Mouse (Mus musculus) liver, embryonic 11.5 days (tissue): ENCODE results near the gene Zfp62. TPM values are rescaled to one million over a fixed set of nuclear protein-coding genes. Genes with fewer than 3 reads are reported as not detected.

Experiments used
- ATAC-seq: fragments of 200-750 bp; cut with Nextera tagmentation; replicated peaks from 2 replicates; pipeline ENCODE4 v1.8.0; 2017; ENCODE audit warnings: moderate number of reproducible peaks, mild to moderate bottlenecking, moderate TSS enrichment, moderate library complexity; ENCODE audit not compliant: low FRiP score
- DNase-seq: peaks from one replicate; pipeline ENCODE4 v3.0.0-alpha.2; 2017; ENCODE audit warnings: low spot score
- H3K27ac ChIP-seq: fragments of 300-500 bp; sonication (generic); 2 replicates; pipeline ENCODE4 v1.5.1; 2014; ENCODE audit warnings: mild to moderate bottlenecking, low read depth, low read length, control low read depth
- H3K27me3 ChIP-seq: fragments of 300-500 bp; sonication (generic); replicated peaks from 2 replicates; pipeline ENCODE4 v1.6.1; 2014; ENCODE audit warnings: low read length, mixed read lengths; ENCODE audit not compliant: control insufficient read depth, insufficient read depth
- H3K36me3 ChIP-seq: fragments of 300-500 bp; sonication (generic); 2 replicates; pipeline ENCODE4 v1.6.1; 2014; ENCODE audit warnings: mild to moderate bottlenecking, low read length, moderate library complexity, mixed read lengths; ENCODE audit not compliant: control insufficient read depth, insufficient read depth
- H3K4me1 ChIP-seq: fragments of 300-500 bp; sonication (generic); replicated peaks from 2 replicates; pipeline ENCODE4 v1.6.1; 2014; ENCODE audit warnings: low read length, mixed read lengths; ENCODE audit not compliant: control insufficient read depth, insufficient read depth
- H3K4me2 ChIP-seq: fragments of 300-500 bp; sonication (generic); 2 replicates; pipeline ENCODE4 v1.6.1; 2014; ENCODE audit warnings: mild to moderate bottlenecking, control low read depth, moderate library complexity
- H3K4me3 ChIP-seq: fragments of 300-500 bp; sonication (generic); 2 replicates; pipeline ENCODE4 v1.5.1; 2014; ENCODE audit warnings: low read depth, low read length, control low read depth
- H3K9ac ChIP-seq: fragments of 300-500 bp; sonication (generic); 2 replicates; pipeline ENCODE4 v1.6.1; 2014; ENCODE audit warnings: low read depth, low read length, control low read depth
- H3K9me3 ChIP-seq: fragments of 300-500 bp; sonication (generic); 2 replicates; pipeline ENCODE4 v1.6.1; 2016; ENCODE audit warnings: low read length, inconsistent platforms, mixed read lengths; ENCODE audit not compliant: control insufficient read depth
- WGBS: fragments of 180-500 bp; shearing (Covaris S2); extraction: QIAGEN DNeasy Blood & Tissue Kit; methylation state at CpG from one replicate; pipeline ENCODE4 v1.1.7; 2014; 5-methylcytosine and 5-hydroxymethylcytosine counted together
- polyA plus RNA-seq: library from polyadenylated mRNA; unstranded; fragments of >200 nt; fragmentation: Nextera tagmentation; extraction: Ambion mirVana; gene quantifications from 2 replicates; pipeline ENCODE4 v1.2.1, GENCODE M21; 2014

The Zfp62 gene
- polyA plus RNA-seq, 1 experiment from 2014 or later: 30.9 TPM

- Histone ChIP-seq H3K4me3 (no peak overlapping the region), H3K4me1 (no peaks in the 10 kb centered on the region), H3K9ac (no peak overlapping the region), H3K9me3 (no peaks in the 10 kb centered on the region), H3K27ac (no peak overlapping the region), H3K36me3 (no peaks in the 10 kb centered on the region), H3K27me3 (no peaks in the 10 kb centered on the region), H3K4me2 (no peak overlapping the region)
- WGBS: 25% methylated on average over 1 of the region's 1 CpGs
- ATAC-seq: no peak
- DNase-seq: no peak
Observed at GRCm38 (mm10) chr11:49224455-49224854, 21.4 kb downstream of the Zfp62 start.

- WGBS: 85% methylated on average over 3 of the region's 3 CpGs
- ATAC-seq: no peak
- Histone ChIP-seq H3K9ac (no peak overlapping the region), H3K36me3 (no peaks in the 10 kb centered on the region), H3K4me3 (no peak overlapping the region), H3K27me3 (no peaks in the 10 kb centered on the region), H3K4me2 (no peak overlapping the region), H3K9me3 (no peaks in the 10 kb centered on the region), H3K27ac (no peak overlapping the region), H3K4me1 (no peaks in the 10 kb centered on the region)
- no peak for DNase-seq
Observed at GRCm38 (mm10) chr11:49232781-49233180, 29.7 kb downstream of the Zfp62 start.

- ATAC-seq (no peak), DNase-seq (no peak)
- H3K27me3 ChIP-seq: no peaks in the 10 kb centered on the region
- H3K4me3 ChIP-seq: no peak overlapping the region
- no peak overlapping the region for H3K4me2 ChIP-seq
- no peaks in the 10 kb centered on the region for H3K9me3 ChIP-seq
- WGBS: 66% methylated on average over 3 of the region's 3 CpGs
- no peak overlapping the region for H3K27ac ChIP-seq
- H3K9ac ChIP-seq: no peak overlapping the region
- no peaks in the 10 kb centered on the region for H3K4me1 ChIP-seq
- no peaks in the 10 kb centered on the region for H3K36me3 ChIP-seq
Observed at GRCm38 (mm10) chr11:49235459-49236207, 32.5 kb downstream of the Zfp62 start.

DNA sequence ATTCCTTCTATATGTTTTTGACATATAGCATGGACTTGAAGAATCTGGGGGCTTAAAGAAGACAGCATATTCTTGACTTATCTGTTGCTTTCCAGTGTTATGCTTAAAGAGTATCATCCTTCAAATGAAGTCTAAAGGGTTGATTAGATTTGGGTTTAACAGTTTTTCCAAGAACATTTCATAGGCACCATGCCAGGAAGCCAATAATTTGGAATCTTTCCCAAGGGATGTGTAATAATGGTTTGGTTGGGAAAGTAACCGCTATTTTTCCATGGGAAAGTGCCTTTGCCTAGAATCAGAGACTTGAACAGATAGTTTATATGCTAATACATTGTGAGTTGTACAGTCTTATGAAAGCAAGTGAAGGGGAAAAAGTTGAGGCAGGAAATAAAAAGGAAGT is 33.8 kb downstream of the Zfp62 start:
- Histone ChIP-seq H3K36me3 (no peaks in the 10 kb centered on the region), H3K27ac (no peak overlapping the region), H3K9ac (no peak overlapping the region), H3K9me3 (no peaks in the 10 kb centered on the region), H3K4me3 (no peak overlapping the region), H3K4me2 (no peak overlapping the region), H3K4me1 (no peaks in the 10 kb centered on the region), H3K27me3 (no peaks in the 10 kb centered on the region)
- DNase-seq (no peak), ATAC-seq (no peak)
- 77% methylated on average over 1 of the region's 1 CpGs for WGBS

- Histone ChIP-seq H3K4me3 (no peak overlapping the region), H3K9ac (no peak overlapping the region), H3K4me2 (no peak overlapping the region), H3K27me3 (no peaks in the 10 kb centered on the region), H3K9me3 (no peaks in the 10 kb centered on the region), H3K27ac (no peak overlapping the region), H3K4me1 (peaks cover under 1% of the 10 kb centered on the region), H3K36me3 (no peaks in the 10 kb centered on the region)
- 56% methylated on average over 2 of the region's 2 CpGs for WGBS
- ATAC-seq (no peak), DNase-seq (no peak)
Observed at GRCm38 (mm10) chr11:49237532-49237931, 34.4 kb downstream of the Zfp62 start.

DNA sequence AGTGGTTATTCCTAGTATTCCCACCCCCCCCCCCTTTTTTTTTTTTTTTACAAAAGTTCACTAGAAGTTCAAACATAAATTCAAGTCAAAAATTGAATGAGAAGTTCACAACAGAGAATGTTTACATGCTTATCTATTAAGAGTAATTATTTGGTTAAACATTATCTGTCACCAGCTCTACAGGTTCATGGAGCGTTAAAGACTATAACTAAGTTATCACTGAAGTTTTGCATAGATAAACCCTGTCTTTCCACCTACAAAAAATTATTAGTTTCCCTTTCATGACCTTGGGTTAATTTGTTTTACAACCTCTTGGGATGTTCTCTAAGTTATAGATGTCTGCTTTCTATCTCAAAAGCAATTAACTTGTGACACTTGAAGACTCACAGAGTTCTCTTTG is 37.2 kb downstream of the Zfp62 start:
- no peaks in the 10 kb centered on the region for H3K36me3 ChIP-seq
- ATAC-seq (no peak), DNase-seq (no peak)
- no peak overlapping the region for H3K27ac ChIP-seq
- H3K9ac ChIP-seq: no peak overlapping the region
- H3K4me3 ChIP-seq: no peak overlapping the region
- H3K27me3 ChIP-seq: no peaks in the 10 kb centered on the region
- 52% methylated on average over 1 of the region's 1 CpGs for WGBS
- H3K4me2 ChIP-seq: no peak overlapping the region
- H3K9me3 ChIP-seq: no peaks in the 10 kb centered on the region
- H3K4me1 ChIP-seq: peaks cover 15% of the 10 kb centered on the region

- 70% methylated on average over 4 of the region's 4 CpGs for WGBS
- no peaks in the 10 kb centered on the region for H3K27me3 ChIP-seq
- ATAC-seq: no peak
- no peak overlapping the region for H3K4me3 ChIP-seq
- no peak overlapping the region for H3K4me2 ChIP-seq
- H3K4me1 ChIP-seq: peaks cover 20% of the 10 kb centered on the region
- no peak for DNase-seq
- H3K9me3 ChIP-seq: no peaks in the 10 kb centered on the region
- no peak overlapping the region for H3K27ac ChIP-seq
- no peak overlapping the region for H3K9ac ChIP-seq
- H3K36me3 ChIP-seq: no peaks in the 10 kb centered on the region
Observed at GRCm38 (mm10) chr11:49240874-49241273, 37.8 kb downstream of the Zfp62 start.

DNA sequence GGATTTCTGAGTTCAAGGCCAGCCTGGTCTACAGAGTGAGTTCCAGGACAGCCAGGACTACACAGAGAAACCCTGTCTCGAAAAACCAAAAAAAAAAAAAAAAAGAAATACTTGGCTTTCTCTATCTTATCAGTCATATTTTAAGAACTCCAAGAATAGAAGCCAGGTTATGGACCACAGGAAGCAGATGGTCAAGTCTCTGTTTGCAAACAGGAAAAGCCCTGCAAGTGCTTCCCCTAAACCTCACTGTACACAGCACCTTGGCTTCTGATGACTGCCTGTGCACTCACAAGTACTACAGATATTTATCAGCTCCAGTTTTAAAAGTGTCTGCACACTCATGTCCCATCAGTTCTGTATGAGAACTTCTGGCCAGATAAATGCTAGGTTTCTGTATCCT is 38.4 kb downstream of the Zfp62 start:
- no peaks in the 10 kb centered on the region for H3K9me3 ChIP-seq
- DNase-seq (no peak), ATAC-seq (no peak)
- H3K4me3 ChIP-seq: no peak overlapping the region
- H3K4me1 ChIP-seq: peaks cover 24% of the 10 kb centered on the region
- H3K27ac ChIP-seq: no peak overlapping the region
- H3K27me3 ChIP-seq: no peaks in the 10 kb centered on the region
- no peaks in the 10 kb centered on the region for H3K36me3 ChIP-seq
- 20% methylated on average over 1 of the region's 1 CpGs for WGBS
- H3K4me2 ChIP-seq: no peak overlapping the region
- no peak overlapping the region for H3K9ac ChIP-seq

DNA sequence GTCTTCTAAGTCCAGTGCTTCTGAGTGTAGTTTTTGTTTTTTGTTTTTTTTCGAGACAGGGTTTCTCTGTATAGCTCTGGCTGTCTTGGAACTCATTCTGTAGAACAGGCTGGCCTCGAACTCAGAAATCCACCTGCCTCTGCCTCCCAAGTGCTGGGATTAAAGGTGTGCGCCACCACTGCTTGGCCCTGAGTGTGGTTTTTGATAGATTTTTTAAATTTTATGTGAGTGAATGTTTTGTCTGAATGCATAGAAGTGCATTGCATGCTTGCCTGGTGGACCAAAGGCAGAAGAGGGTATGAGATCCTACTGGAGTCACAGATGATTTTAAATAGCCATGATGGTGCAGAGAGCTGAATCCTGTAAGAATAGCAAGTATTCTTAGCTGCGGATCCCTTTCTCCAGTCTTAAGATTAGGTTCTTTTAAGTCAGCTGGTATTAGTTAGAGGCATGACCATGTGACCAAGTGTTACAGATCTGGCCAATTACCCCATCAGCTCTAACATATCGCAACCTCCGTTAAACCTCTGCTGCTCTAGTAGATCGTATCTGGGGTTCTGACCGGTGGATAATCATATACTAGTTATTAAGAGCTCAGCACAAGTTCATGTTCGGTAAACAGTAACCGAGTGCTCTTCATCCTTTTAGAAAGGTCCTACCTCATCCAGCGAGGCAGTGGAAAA is 40.0 kb downstream of the Zfp62 start:
- no peaks in the 10 kb centered on the region for H3K9me3 ChIP-seq
- H3K27ac ChIP-seq: peak overlapping the region; percentile 86
- H3K4me3 ChIP-seq: peak overlapping the region; percentile 59
- no peaks in the 10 kb centered on the region for H3K27me3 ChIP-seq
- WGBS: 21% methylated on average over 11 of the region's 11 CpGs
- peak overlapping the region; percentile 86 for H3K4me2 ChIP-seq
- no peaks in the 10 kb centered on the region for H3K36me3 ChIP-seq
- H3K4me1 ChIP-seq: peaks cover 40% of the 10 kb centered on the region
- DNase-seq (no peak), ATAC-seq (peak; percentile 1; the same call in 1 of the 2 replicates)
- peak overlapping the region; percentile 66 for H3K9ac ChIP-seq
